Mouse (Mus musculus): ENCODE measurements around the gene Slc36a3.

GRCm38 (mm10) chr11:55093096-55093495 is 58.4 kb downstream of the Slc36a3 start:
- TF ChIP-seq CTCF (IDR thresholded peaks at IDR 0.05; ENCODE audit: low read depth, low read length) (no peak), POLR2A (IDR thresholded peaks at IDR 0.05; ENCODE audit: borderline replicate concordance, low read depth, low read length) (no peak)

All from bone marrow macrophage, adult 2 months (primary cell).